Mouse (Mus musculus): ENCODE results near the gene Rusc2.

Rusc2 gene

GRCm38 (mm10) chr4:43381408-43382154, at the start of gene Rusc2:
Gene Rusc2 (plus strand): TSS chr4:43381979.
- DNase-seq (ENCODE audit: low read depth, low spot score) = peak; percentile 86

- DNase-seq (ENCODE audit: low read depth, low spot score) = no peak
Measured at GRCm38 (mm10) chr4:43334771-43335170, 47.0 kb upstream of the Rusc2 start.

GRCm38 (mm10) chr4:43336176-43336575, 45.6 kb upstream of the Rusc2 start:
- no peak for DNase-seq (ENCODE audit: low read depth, low spot score)

- no peak for DNase-seq (ENCODE audit: low read depth, low spot score)
Measured at GRCm38 (mm10) chr4:43340096-43340804, 41.5 kb upstream of the Rusc2 start.

- no peak for DNase-seq (ENCODE audit: low read depth, low spot score)
Measured at GRCm38 (mm10) chr4:43341276-43341891, 40.4 kb upstream of the Rusc2 start.

- no peak for DNase-seq (ENCODE audit: low read depth, low spot score)
Measured at GRCm38 (mm10) chr4:43342443-43342842, 39.3 kb upstream of the Rusc2 start.

GRCm38 (mm10) chr4:43344932-43345331, 36.8 kb upstream of the Rusc2 start:
- no peak for DNase-seq (ENCODE audit: low read depth, low spot score)

- DNase-seq (ENCODE audit: low read depth, low spot score) = no peak
Measured at GRCm38 (mm10) chr4:43349206-43349605, 32.6 kb upstream of the Rusc2 start.

GRCm38 (mm10) chr4:43350038-43350560, 31.7 kb upstream of the Rusc2 start:
- no peak for DNase-seq (ENCODE audit: low read depth, low spot score)

- DNase-seq (ENCODE audit: low read depth, low spot score) = no peak
Measured at GRCm38 (mm10) chr4:43353662-43354061, 28.1 kb upstream of the Rusc2 start.

GRCm38 (mm10) chr4:43364914-43365560, 16.7 kb upstream of the Rusc2 start:
- no peak for DNase-seq (ENCODE audit: low read depth, low spot score)

- DNase-seq (ENCODE audit: low read depth, low spot score) = no peak
Measured at GRCm38 (mm10) chr4:43367295-43367694, 14.5 kb upstream of the Rusc2 start.

GRCm38 (mm10) chr4:43367787-43368186, 14.0 kb upstream of the Rusc2 start:
- no peak for DNase-seq (ENCODE audit: low read depth, low spot score)

GRCm38 (mm10) chr4:43371406-43371805, 10.4 kb upstream of the Rusc2 start:
- no peak for DNase-seq (ENCODE audit: low read depth, low spot score)

GRCm38 (mm10) chr4:43372155-43372554, 9.6 kb upstream of the Rusc2 start:
- DNase-seq (ENCODE audit: low read depth, low spot score) = no peak

GRCm38 (mm10) chr4:43374266-43374665, 7.5 kb upstream of the Rusc2 start:
- no peak for DNase-seq (ENCODE audit: low read depth, low spot score)

GRCm38 (mm10) chr4:43379601-43380000, 2.2 kb upstream of the Rusc2 start:
- no peak for DNase-seq (ENCODE audit: low read depth, low spot score)

GRCm38 (mm10) chr4:43380951-43381350, 828 bp upstream of the Rusc2 start:
- no peak for DNase-seq (ENCODE audit: low read depth, low spot score)

- no peak for DNase-seq (ENCODE audit: low read depth, low spot score)
Measured at GRCm38 (mm10) chr4:43382155-43383020, 609 bp downstream of the Rusc2 start.

GRCm38 (mm10) chr4:43383246-43384082, 1.7 kb downstream of the Rusc2 start:
- no peak for DNase-seq (ENCODE audit: low read depth, low spot score)

Data from retina, adult 2 months (tissue).